Mouse (Mus musculus) thymus, adult 2 months (tissue): Measurements from ENCODE around the gene Olfr784.

Experiments used
- CTCF ChIP-seq: fragments of 200-500 bp; IDR thresholded peaks from 2 replicates; pipeline ENCODE4 v1.5.1; 2012; ENCODE audit warnings: mild to moderate bottlenecking, control low read depth, low read length, moderate library complexity, borderline replicate concordance; ENCODE audit not compliant: control insufficient read depth, poor library complexity, insufficient read depth; ENCODE audit errors: extremely low read depth
- POLR2A ChIP-seq: fragments of 200-500 bp; IDR thresholded peaks from 2 replicates; pipeline ENCODE4 v1.6.1; 2012; ENCODE audit warnings: mild to moderate bottlenecking, low read length, control low read depth, moderate library complexity; ENCODE audit not compliant: control insufficient read depth, poor library complexity, insufficient read depth; ENCODE audit errors: extremely low read depth

DNA sequence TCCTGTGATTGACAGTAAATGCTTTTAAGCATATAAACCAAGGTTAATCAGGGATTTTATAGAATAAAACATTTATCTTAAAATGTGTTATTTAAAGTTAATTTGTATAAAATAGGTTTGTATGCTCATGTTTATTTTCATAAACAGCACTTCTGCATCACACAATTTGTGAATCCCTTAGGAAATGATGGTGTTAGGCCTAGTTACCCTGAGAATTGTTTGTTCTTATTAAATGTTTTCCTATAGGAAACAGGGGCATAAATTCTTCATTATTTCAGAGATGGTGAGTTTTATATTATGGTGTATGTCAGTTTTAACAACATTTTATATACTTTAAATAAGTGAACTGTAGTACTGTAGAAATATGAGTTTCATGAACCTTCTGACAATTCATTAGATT lies at the start of gene Olfr784:
- no peak for TF ChIP-seq CTCF
- no peak for TF ChIP-seq POLR2A
